Mouse (Mus musculus): ENCODE data around the gene Ssr2. TPM values are rescaled to one million over a fixed set of nuclear protein-coding genes. Genes with fewer than 3 reads are reported as not detected.

The Ssr2 gene
- polyA plus RNA-seq (2012): 6.5 and 12.3 TPM in 2 replicates

DNA sequence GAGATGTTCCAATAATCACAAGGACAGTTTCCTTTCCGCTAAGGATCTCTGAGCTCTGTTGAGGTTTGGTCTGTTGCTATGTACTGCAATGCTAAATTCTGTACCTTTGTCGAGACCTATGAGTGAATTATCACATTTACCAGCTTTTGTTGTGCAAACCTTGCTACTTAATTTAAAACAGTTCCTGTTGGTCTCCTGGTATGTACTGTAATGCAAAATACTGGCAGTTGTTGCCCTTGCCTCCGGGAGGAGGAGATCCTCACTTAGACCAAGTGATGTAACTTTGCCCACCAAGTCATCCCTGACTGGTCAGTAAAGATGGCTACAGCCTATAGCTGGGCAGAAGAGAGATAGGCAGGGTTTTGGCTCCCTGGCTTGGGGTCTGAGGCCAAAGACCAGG lies at the start of gene Ssr2:
TSS of gene Ssr2 (plus strand) at position 337 of the 400 bp plus-strand sequence.
- no peaks in the 10 kb centered on the region for H3K9me3 ChIP-seq (ENCODE audit: control insufficient read depth, low read length)
- H3K4me1 ChIP-seq (ENCODE audit: control insufficient read depth): peaks cover 22% of the 10 kb centered on the region
- TF ChIP-seq TAL1 (IDR thresholded peaks at IDR 0.05; ENCODE audit: low read length): no peak
- no peak for TF ChIP-seq GATA1 (IDR thresholded peaks at IDR 0.05; ENCODE audit: low read length)
- H3K4me3 ChIP-seq (replicated peaks): no peak within 1 kb of the TSS
- no peaks in the 10 kb centered on the region for H3K27me3 ChIP-seq (ENCODE audit: control insufficient read depth)
- H3K36me3 ChIP-seq (ENCODE audit: control insufficient read depth): no peaks in the 10 kb centered on the region

DNA sequence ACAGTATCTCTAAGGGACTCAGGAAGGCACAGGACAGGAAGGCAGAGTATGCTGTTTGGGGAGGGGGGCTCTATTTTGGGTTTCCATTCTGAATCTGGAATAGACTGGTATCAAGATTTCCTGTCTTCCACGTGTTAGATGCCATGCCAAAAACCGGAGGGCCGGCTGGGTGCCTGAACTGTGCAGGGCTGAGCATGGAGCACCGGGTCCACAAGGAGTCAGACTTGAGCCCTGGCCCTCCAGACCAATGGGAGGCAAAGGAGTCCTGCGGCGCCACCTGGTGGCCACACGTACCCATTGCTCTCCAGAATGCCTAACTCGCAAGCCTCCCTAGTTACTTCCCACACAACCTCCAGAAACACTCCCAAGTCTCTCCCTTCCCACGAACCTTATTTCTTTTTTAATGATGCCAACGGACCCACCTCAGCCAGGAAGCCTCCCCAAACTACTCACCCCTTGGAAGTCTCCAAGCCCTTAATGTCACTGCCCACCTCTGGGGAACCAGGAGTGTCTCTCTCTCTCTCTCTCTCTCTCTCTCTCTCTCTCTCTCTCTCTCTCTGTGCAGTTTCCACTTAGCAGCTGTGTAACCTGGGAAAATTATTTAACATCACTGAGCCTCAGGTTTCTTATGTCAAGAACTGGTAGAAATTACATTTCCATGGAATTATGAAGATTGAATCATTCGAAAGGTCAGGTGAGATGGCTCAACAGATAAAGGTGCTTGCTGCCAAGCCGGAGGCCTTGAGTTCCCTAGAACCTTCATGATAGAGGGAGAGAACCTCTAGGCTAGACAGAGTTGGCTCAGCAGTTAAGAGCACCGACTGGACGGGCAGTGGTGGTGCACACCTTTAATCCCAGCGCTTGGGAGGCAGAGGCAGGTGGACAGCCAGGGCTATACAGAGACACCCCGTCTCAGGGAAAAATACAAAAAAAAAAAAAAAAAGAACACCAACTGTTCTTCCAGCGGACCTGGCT lies 49.2 kb upstream of the Ssr2 start:
- TF ChIP-seq GATA1 (IDR thresholded peaks at IDR 0.05; ENCODE audit: low read length) (0 out of 2 replicates have a peak, but pooled peaks have one; percentile 27), TAL1 (IDR thresholded peaks at IDR 0.05; ENCODE audit: low read length) (no peak)
- Histone ChIP-seq H3K4me1 (ENCODE audit: control insufficient read depth) (peaks cover 33% of the 10 kb centered on the region), H3K9me3 (ENCODE audit: control insufficient read depth, low read length) (no peaks in the 10 kb centered on the region), H3K4me3 (replicated peaks) (no peak overlapping the region), H3K36me3 (ENCODE audit: control insufficient read depth) (no peaks in the 10 kb centered on the region), H3K27me3 (ENCODE audit: control insufficient read depth) (no peaks in the 10 kb centered on the region)

DNA sequence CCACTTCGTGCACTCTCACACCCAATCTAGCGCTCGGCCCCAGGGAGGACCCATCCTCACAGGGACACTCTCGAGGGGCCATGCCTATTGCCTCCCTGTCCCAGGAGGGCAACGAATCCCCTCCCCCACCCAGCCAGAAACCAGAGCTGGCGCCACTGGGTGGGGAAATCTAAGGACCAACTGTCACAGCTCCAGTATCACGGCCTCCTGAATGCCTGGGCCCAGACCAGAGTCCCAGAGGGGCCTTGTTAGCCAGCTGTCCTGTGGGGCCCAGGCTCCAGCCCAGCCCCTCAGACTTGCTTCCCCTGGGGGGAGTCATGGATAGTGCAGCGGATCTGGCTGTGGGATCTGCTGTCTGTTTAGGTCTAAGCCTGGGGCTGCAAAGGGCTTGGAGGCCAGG lies 48.1 kb upstream of the Ssr2 start:
- Histone ChIP-seq H3K36me3 (ENCODE audit: control insufficient read depth) (no peaks in the 10 kb centered on the region), H3K27me3 (ENCODE audit: control insufficient read depth) (peaks cover 4% of the 10 kb centered on the region), H3K4me3 (replicated peaks) (no peak overlapping the region), H3K4me1 (ENCODE audit: control insufficient read depth) (peaks cover 41% of the 10 kb centered on the region), H3K9me3 (ENCODE audit: control insufficient read depth, low read length) (no peaks in the 10 kb centered on the region)
- TF ChIP-seq TAL1 (IDR thresholded peaks at IDR 0.05; ENCODE audit: low read length) (no peak), GATA1 (IDR thresholded peaks at IDR 0.05; ENCODE audit: low read length) (no peak)

DNA sequence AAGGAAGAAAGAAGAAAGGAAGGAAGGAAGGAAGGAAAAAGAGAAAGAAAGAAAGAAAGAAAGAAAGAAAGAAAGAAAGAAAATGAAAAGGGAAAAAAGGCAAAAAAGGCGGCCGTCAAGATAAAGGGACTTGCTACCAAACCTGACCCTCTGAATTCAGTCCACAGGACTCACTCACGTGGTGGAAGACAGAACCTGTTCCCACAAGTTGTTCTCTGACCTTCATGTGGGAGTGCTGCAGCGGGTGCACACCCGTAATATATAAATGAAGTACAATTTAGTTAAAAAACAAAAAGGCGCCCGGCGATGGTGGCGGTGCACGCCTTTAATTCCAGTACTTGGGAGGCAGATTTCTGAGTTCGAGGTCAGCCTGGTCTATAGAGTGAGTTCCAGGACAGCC lies 47.0 kb upstream of the Ssr2 start:
- Histone ChIP-seq H3K36me3 (ENCODE audit: control insufficient read depth) (no peaks in the 10 kb centered on the region), H3K27me3 (ENCODE audit: control insufficient read depth) (peaks cover 15% of the 10 kb centered on the region), H3K4me3 (replicated peaks) (no peak overlapping the region), H3K4me1 (ENCODE audit: control insufficient read depth) (peaks cover 52% of the 10 kb centered on the region), H3K9me3 (ENCODE audit: control insufficient read depth, low read length) (no peaks in the 10 kb centered on the region)
- no peak for TF ChIP-seq GATA1 (IDR thresholded peaks at IDR 0.05; ENCODE audit: low read length)
- no peak for TF ChIP-seq TAL1 (IDR thresholded peaks at IDR 0.05; ENCODE audit: low read length)

DNA sequence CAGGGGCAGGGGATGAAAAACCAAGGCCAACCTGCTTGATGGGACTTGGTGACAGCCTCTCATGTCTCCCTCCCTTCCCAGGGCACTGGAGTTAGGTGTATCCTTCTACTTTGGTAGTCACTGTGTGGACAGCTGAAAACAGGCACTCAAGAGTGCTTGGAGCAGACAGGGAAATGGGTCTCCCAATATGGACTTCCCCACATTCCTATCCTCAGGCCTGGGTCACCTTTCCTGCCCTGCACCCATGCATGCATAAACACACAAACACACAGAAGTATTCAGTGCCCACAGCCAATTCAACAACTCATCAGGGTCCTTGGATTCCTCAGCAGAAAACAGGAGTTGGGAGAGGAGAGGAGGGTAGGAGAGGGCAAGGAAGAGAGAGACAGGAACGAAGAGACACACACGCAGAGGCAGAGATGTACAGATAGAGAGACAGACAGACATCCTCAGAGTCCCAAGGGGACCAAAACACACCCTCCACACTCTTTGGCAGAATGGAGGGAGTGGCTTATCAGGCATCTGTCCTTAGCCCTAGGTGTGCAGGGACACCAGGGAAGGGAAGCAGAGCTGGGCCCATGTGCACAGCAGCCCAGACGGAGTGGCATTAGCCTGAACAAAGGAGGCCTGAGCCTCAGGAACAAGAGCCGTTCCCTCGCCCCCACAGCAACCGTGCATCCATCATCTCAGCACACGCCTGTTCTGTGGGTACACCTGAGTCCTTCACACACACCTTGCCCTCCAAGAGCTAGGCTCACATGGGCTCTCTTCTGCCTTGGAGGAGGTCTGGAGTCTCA lies 46.3 kb upstream of the Ssr2 start:
- Histone ChIP-seq H3K4me1 (ENCODE audit: control insufficient read depth) (peaks cover 56% of the 10 kb centered on the region), H3K36me3 (ENCODE audit: control insufficient read depth) (no peaks in the 10 kb centered on the region), H3K27me3 (ENCODE audit: control insufficient read depth) (peaks cover 18% of the 10 kb centered on the region), H3K4me3 (replicated peaks) (no peak overlapping the region), H3K9me3 (ENCODE audit: control insufficient read depth, low read length) (no peaks in the 10 kb centered on the region)
- TF ChIP-seq TAL1 (IDR thresholded peaks at IDR 0.05; ENCODE audit: low read length) (no peak), GATA1 (IDR thresholded peaks at IDR 0.05; ENCODE audit: low read length) (no peak)

DNA sequence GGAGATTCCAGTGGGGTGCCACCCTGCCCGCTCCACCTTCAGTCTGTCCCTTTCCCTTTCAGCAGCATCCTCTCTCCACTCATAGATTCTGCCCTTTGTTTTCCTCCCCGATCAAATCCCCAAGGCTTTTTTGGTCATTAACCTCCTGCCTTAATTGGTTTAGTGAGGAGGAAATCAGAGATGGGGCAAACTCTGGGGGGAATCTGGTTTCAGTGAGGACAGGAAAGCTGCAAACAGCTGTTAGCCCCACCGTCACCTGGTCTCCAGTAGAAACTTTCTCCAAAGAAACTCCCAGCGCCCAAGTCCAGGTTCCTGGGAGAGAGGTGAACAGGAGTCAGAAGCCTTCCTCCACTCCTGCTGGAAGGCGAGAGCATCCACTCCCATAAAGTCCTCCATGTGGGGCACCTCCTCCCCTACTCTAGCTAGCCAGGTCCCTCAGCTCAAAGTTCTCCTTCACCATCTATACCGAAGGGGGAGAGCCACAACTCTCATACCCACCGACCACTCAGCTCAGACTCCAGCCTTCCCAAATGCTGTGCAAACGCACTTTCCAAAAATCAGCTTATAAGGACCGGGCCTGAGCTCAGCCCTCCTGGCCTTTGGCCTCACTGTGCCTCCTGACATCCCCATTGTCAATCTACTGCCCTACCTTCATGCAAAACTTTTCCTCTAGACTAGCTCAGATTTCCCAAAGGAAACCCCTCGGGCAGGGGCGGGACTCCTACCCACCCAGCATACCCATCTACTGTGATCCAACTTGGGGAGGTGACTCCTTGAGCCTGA lies 45.4 kb upstream of the Ssr2 start:
- TF ChIP-seq GATA1 (IDR thresholded peaks at IDR 0.05; ENCODE audit: low read length) (no peak), TAL1 (IDR thresholded peaks at IDR 0.05; ENCODE audit: low read length) (no peak)
- Histone ChIP-seq H3K36me3 (ENCODE audit: control insufficient read depth) (no peaks in the 10 kb centered on the region), H3K4me3 (replicated peaks) (no peak overlapping the region), H3K27me3 (ENCODE audit: control insufficient read depth) (peaks cover 20% of the 10 kb centered on the region), H3K9me3 (ENCODE audit: control insufficient read depth, low read length) (no peaks in the 10 kb centered on the region), H3K4me1 (ENCODE audit: control insufficient read depth) (peaks cover 59% of the 10 kb centered on the region)

DNA sequence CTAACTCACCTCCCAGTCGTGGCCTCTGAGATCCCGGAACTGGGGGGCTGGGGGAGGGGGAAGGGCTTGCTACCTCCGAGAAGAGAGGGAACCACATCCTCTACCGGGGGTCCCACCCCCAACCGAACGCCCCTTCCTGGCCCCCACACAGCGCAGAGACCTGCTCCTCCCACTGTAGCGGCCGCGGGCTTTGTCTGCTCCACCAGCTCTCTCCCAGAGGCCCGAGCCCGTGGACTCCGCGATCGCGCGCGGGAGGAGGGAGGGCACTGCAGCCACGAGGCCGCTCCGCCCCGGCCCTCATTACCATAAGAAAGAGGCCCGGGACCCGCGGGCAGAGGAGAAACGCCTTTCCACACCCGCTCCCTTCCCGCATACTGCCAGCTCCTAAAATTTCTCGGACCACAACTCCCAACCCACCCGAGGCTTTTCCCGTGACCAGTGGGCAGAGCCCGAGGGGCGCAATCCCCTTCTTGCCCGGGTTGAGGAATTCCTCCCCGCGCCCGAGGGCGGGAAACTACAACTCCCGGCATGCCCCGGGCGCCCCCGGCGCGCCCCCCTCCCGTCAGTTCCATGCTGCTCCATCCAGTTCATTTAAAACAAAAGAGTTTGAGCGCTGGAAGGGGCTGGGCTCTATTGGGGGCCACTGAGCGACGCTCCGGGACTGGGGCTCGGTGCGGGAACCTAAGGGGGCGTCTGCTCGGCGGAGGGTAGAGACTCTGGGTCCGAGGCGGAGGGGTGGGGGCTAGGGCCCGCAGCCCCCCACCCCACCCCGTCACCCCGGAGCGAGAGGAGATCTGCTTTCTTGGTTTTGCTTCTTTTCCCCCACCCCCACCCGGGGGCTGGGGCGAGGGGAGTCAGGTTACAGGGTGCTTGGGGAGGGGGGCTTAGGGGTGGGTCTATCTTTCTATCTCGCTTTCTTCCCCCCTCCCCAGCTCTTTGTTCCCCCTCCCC lies 44.1 kb upstream of the Ssr2 start:
- peak overlapping the region; percentile 75 for H3K4me3 ChIP-seq (replicated peaks)
- H3K9me3 ChIP-seq (ENCODE audit: control insufficient read depth, low read length): no peaks in the 10 kb centered on the region
- peaks cover 20% of the 10 kb centered on the region for H3K27me3 ChIP-seq (ENCODE audit: control insufficient read depth)
- no peaks in the 10 kb centered on the region for H3K36me3 ChIP-seq (ENCODE audit: control insufficient read depth)
- TF ChIP-seq TAL1 (IDR thresholded peaks at IDR 0.05; ENCODE audit: low read length): no peak
- no peak for TF ChIP-seq GATA1 (IDR thresholded peaks at IDR 0.05; ENCODE audit: low read length)
- H3K4me1 ChIP-seq (ENCODE audit: control insufficient read depth): peaks cover 68% of the 10 kb centered on the region

DNA sequence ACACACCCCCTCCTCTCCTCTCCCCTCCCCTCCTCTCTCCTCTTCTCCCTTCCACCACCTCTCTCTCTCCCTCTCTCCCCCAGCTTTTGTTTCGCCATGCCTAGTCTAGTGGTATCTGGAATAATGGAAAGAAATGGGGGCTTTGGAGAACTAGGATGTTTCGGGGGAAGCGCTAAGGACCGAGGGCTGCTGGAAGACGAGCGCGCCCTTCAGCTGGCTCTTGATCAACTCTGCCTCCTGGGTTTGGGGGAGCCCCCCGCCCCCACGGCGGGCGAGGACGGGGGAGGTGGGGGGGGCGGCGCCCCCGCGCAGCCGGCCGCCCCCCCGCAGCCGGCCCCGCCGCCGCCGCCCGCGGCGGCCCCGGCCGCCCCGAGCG lies 43.4 kb upstream of the Ssr2 start, which contains the start of gene Mex3a:
TSS of gene Mex3a (plus strand) at position 97 of the 376 bp plus-strand sequence.
- Histone ChIP-seq H3K27me3 (ENCODE audit: control insufficient read depth) (peaks cover 20% of the 10 kb centered on the region), H3K4me3 (replicated peaks) (peak within 1 kb of the TSS; percentile 75), H3K4me1 (ENCODE audit: control insufficient read depth) (peaks cover 73% of the 10 kb centered on the region), H3K9me3 (ENCODE audit: control insufficient read depth, low read length) (no peaks in the 10 kb centered on the region), H3K36me3 (ENCODE audit: control insufficient read depth) (no peaks in the 10 kb centered on the region)
- TF ChIP-seq TAL1 (IDR thresholded peaks at IDR 0.05; ENCODE audit: low read length) (no peak), GATA1 (IDR thresholded peaks at IDR 0.05; ENCODE audit: low read length) (no peak)
